Mouse (Mus musculus): Measurements from ENCODE around the gene Tekt2. TPM values are rescaled to one million over a fixed set of nuclear protein-coding genes. Genes with fewer than 3 reads are reported as not detected.

Tekt2 gene
- polyA plus RNA-seq, 1 experiment from 2014 or later: 18.5 TPM

DNA sequence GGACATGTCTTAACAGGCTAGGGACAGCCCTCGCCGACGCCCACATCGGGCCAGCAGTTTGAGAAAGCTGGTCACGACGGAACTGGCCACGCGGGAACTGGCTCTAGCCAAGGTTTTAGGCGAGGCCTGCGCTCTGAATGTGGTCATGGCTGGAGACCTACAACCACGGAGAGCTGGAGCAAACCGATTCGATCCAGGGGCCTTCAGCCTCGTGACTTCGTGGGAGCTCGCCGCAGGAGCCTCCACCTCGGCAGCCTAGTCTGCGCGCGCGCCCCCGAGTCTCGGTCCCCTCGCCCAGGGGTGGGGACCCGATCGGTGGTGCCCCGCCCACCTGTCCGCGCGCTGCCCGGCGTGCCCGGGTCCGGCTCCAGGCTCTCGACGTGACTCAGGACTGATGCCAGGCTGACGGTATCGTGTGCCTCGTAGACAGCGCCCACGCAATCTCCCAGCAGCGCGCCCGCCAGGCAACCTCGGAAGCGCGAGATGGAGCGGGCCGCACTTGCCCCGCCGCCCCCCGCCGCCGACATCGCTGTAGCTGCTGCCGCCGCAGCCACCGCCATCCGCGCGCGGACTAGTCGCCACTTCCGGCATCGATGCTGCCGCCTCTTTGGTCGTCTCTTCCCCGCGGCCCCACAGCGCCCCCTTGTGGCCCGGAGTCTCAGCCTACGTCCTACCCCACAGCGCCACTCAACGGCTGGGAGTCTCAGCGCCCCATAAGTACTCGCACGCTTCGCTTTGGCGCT, 4.2 kb downstream of the Tekt2 start, which contains the start of gene Adprhl2:
Adprhl2 (minus strand) TSS at position 593 of the 743 bp plus-strand sequence.
- peaks cover 38% of the 10 kb centered on the region for H3K4me1 ChIP-seq
- no peaks in the 10 kb centered on the region for H3K9me3 ChIP-seq
- peak within 1 kb of the TSS; percentile 83 for H3K4me3 ChIP-seq
- under 1% methylated on average over 78 of the region's 80 CpGs for WGBS
- H3K4me2 ChIP-seq: peak within 1 kb of the TSS; percentile 85
- H3K9ac ChIP-seq: peak within 1 kb of the TSS; percentile 91
- peaks cover 28% of the 10 kb centered on the region for H3K36me3 ChIP-seq
- ATAC-seq (ENCODE audit: insufficient number of reproducible peaks, insufficient read depth, low FRiP score, low TSS enrichment, low read depth): peak; percentile 59; the same call in 1 of the 2 replicates
- H3K27ac ChIP-seq: peak within 1 kb of the TSS; percentile 71
- H3K27me3 ChIP-seq: peaks cover 13% of the 10 kb centered on the region

- ATAC-seq (ENCODE audit: insufficient number of reproducible peaks, insufficient read depth, low FRiP score, low TSS enrichment, low read depth): no peak
- Histone ChIP-seq H3K27me3 (peaks cover 12% of the 10 kb centered on the region), H3K4me2 (peak overlapping the region; percentile 85; the same call in 1 of the 2 replicates), H3K36me3 (peaks cover 37% of the 10 kb centered on the region), H3K27ac (no peak overlapping the region), H3K4me1 (peaks cover 42% of the 10 kb centered on the region), H3K9me3 (no peaks in the 10 kb centered on the region), H3K9ac (no peak overlapping the region), H3K4me3 (no peak overlapping the region)
- 91% methylated on average over 6 of the region's 6 CpGs for WGBS
Observed at GRCm38 (mm10) chr4:126319806-126320205, 5.7 kb downstream of the Tekt2 start.

DNA sequence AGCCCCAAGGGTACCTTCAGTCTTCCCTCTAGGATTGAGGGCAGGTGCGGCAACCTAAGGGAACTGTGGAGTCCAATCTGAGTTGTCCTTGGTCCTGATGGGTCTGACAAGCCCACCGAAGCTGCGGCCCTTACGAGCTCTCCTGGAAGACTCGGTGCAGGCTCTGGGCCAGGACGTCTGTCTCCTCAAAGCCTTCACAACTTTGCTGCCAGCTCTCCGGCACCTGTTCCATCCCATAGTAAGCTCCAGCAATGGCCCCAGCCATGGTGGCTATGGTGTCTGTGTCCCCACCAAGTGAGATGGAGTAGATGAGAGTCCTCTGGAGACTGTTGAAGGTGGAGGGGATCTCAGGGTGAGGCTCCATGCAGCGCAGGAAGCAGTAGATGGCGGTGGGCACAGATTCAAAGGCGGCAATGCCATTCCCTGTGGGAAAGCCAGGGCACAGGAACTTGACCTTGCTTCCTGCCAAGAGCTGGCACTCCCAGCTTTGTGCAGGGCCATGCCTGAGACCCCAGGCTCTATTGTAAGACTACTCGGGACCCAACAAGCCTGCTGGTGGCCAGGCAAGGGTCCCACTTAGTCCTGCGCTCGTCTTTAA, 8.9 kb downstream of the Tekt2 start:
- H3K27me3 ChIP-seq: no peaks in the 10 kb centered on the region
- H3K4me2 ChIP-seq: no peak overlapping the region
- peaks cover 37% of the 10 kb centered on the region for H3K36me3 ChIP-seq
- ATAC-seq (ENCODE audit: insufficient number of reproducible peaks, insufficient read depth, low FRiP score, low TSS enrichment, low read depth): no peak
- H3K4me3 ChIP-seq: no peak overlapping the region
- H3K9me3 ChIP-seq: no peaks in the 10 kb centered on the region
- 88% methylated on average over 13 of the region's 13 CpGs for WGBS
- peak overlapping the region; percentile 62; the same call in 1 of the 2 replicates for H3K27ac ChIP-seq
- H3K4me1 ChIP-seq: peaks cover 60% of the 10 kb centered on the region
- H3K9ac ChIP-seq: no peak overlapping the region

DNA sequence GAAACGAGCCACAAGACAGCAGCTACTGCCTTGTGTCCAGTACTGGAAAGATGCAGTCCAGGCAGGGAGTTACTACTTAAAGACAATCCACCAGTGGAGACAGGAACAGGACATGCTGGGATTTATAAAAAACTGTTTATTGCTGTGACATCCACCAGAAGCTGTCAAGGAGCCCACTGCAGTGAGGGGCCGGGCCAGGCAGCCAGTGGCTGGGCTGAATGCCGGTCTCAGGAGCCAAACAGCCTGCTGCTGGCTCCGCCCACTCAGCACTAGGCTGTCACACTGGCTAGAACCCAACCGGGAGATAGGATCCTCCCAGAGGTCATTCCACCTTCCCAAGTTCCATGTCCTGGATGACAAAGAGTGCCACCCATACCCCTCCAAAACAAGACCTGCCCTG, 9.6 kb downstream of the Tekt2 start:
- H3K9me3 ChIP-seq: no peaks in the 10 kb centered on the region
- WGBS: 43% methylated on average over 5 of the region's 5 CpGs
- no peaks in the 10 kb centered on the region for H3K27me3 ChIP-seq
- H3K36me3 ChIP-seq: peaks cover 37% of the 10 kb centered on the region
- H3K4me3 ChIP-seq: no peak overlapping the region
- H3K9ac ChIP-seq: no peak overlapping the region
- H3K4me2 ChIP-seq: no peak overlapping the region
- peak overlapping the region; percentile 62 for H3K27ac ChIP-seq
- no peak for ATAC-seq (ENCODE audit: insufficient number of reproducible peaks, insufficient read depth, low FRiP score, low TSS enrichment, low read depth)
- peaks cover 65% of the 10 kb centered on the region for H3K4me1 ChIP-seq

- WGBS: 14% methylated on average over 10 of the region's 10 CpGs
- H3K4me3 ChIP-seq: no peak overlapping the region
- H3K27ac ChIP-seq: peak overlapping the region; percentile 88
- ATAC-seq (ENCODE audit: insufficient number of reproducible peaks, insufficient read depth, low FRiP score, low TSS enrichment, low read depth): peak; percentile 27; the same call in 1 of the 2 replicates
- H3K9ac ChIP-seq: no peak overlapping the region; the same call in 1 of the 2 replicates
- peaks cover 59% of the 10 kb centered on the region for H3K4me1 ChIP-seq
- peak overlapping the region; percentile 33 for H3K4me2 ChIP-seq
- no peaks in the 10 kb centered on the region for H3K27me3 ChIP-seq
- H3K9me3 ChIP-seq: no peaks in the 10 kb centered on the region
- peaks cover 42% of the 10 kb centered on the region for H3K36me3 ChIP-seq
Observed at GRCm38 (mm10) chr4:126314393-126314792, 11.1 kb downstream of the Tekt2 start.

DNA sequence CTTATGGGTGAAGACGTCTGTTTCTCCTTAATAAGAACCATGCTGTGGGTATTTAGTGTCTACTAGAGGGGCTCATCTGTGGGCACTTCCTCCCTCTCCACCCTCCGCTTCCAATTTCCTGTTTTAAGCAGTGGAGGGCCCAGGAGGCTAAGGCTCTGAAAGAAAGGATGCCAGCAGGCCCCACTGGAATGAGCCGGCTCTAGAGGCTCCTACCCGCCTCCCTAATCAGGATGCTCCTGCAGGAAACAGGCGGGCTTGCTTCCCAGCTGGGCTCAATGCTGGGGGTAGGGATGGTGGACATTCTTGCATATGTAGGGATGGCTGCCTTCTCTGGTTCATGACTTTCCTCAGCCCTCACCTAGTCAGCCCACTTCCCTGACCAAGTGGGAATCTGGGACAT, 12.3 kb downstream of the Tekt2 start:
- Histone ChIP-seq H3K4me2 (peak overlapping the region; percentile 7; the same call in 1 of the 2 replicates), H3K9ac (no peak overlapping the region), H3K4me3 (no peak overlapping the region), H3K27ac (peak overlapping the region; percentile 88), H3K36me3 (peaks cover 36% of the 10 kb centered on the region), H3K9me3 (no peaks in the 10 kb centered on the region), H3K27me3 (no peaks in the 10 kb centered on the region), H3K4me1 (peaks cover 63% of the 10 kb centered on the region)
- 20% methylated on average over 5 of the region's 5 CpGs for WGBS
- 0 out of 2 replicates have a peak, but pooled peaks have one; percentile 17 for ATAC-seq (ENCODE audit: insufficient number of reproducible peaks, insufficient read depth, low FRiP score, low TSS enrichment, low read depth)

DNA sequence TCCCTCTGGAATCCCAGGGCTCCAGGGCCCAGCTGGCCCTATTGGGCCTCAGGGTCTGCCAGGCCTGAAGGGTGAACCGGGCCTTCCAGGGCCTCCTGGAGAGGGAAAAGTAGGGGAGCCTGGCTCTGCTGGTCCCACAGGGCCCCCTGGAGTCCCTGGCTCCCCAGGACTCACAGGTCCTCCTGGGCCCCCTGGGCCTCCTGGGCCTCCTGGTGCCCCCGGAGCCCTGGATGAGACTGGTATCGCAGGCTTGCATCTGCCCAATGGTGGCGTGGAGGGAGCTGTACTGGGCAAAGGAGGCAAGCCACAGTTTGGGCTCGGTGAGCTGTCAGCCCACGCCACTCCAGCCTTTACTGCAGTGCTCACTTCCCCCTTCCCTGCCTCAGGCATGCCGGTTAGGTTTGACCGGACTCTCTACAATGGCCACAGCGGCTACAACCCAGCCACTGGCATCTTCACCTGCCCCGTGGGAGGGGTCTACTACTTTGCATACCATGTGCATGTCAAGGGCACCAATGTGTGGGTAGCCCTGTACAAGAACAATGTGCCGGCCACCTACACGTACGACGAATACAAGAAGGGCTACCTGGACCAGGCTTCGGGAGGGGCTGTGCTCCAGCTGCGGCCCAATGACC, 13.8 kb downstream of the Tekt2 start:
- H3K9ac ChIP-seq: no peak overlapping the region
- H3K27ac ChIP-seq: peak overlapping the region; percentile 88; the same call in 1 of the 2 replicates
- 92% methylated on average over 16 of the region's 16 CpGs for WGBS
- H3K4me1 ChIP-seq: peaks cover 63% of the 10 kb centered on the region
- H3K27me3 ChIP-seq: no peaks in the 10 kb centered on the region
- H3K4me3 ChIP-seq: no peak overlapping the region
- H3K4me2 ChIP-seq: no peak overlapping the region
- H3K9me3 ChIP-seq: no peaks in the 10 kb centered on the region
- no peak for ATAC-seq (ENCODE audit: insufficient number of reproducible peaks, insufficient read depth, low FRiP score, low TSS enrichment, low read depth)
- peaks cover 21% of the 10 kb centered on the region for H3K36me3 ChIP-seq

DNA sequence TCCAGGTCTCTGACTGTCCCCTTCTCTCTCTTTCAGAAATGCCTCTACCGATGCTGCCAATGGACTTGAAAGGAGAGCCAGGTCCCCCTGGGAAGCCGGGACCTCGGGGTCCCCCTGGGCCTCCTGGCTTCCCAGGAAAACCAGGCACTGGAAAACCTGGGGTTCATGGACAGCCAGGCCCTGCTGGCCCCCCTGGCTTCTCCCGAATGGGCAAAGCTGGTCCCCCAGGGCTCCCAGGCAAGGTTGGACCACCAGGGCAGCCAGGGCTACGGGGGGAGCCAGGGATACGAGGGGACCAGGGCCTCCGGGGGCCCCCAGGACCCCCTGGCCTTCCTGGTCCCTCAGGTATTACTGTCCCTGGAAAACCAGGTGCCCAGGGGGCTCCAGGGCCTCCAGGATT, 15.1 kb downstream of the Tekt2 start:
- Histone ChIP-seq H3K4me2 (no peak overlapping the region), H3K9me3 (peaks cover 4% of the 10 kb centered on the region; the same call in 1 of the 2 replicates), H3K36me3 (peaks cover 7% of the 10 kb centered on the region), H3K9ac (no peak overlapping the region), H3K27ac (no peak overlapping the region), H3K4me3 (no peak overlapping the region), H3K4me1 (peaks cover 52% of the 10 kb centered on the region), H3K27me3 (no peaks in the 10 kb centered on the region)
- 70% methylated on average over 7 of the region's 7 CpGs for WGBS
- no peak for ATAC-seq (ENCODE audit: insufficient number of reproducible peaks, insufficient read depth, low FRiP score, low TSS enrichment, low read depth)

DNA sequence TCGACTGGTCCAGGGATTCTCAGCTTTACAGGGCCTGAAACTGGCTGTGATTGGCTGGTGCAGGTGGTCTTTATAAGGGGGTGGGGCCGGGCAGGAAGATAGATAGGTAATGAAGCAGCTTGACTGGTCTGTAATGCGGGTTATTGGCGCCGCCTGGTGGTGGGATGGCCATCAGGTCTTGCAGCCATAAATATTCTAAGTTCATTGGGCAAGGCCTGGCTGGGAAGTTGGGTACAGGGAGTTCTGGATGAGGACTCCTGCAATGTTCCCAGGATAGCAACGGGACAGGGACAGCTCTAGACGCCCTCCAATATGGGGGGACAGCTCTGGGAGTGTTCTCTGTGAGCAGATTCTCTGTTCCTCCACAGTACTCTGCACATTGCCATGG, 15.6 kb downstream of the Tekt2 start:
- Histone ChIP-seq H3K4me3 (peak overlapping the region; percentile 18; the same call in 1 of the 2 replicates), H3K36me3 (peaks cover 7% of the 10 kb centered on the region; the same call in 1 of the 2 replicates), H3K4me1 (peaks cover 49% of the 10 kb centered on the region), H3K27ac (no peak overlapping the region), H3K9ac (0 out of 2 replicates have a peak overlapping the region, but pooled peaks have one; percentile 40), H3K9me3 (peaks cover 4% of the 10 kb centered on the region; the same call in 1 of the 2 replicates), H3K4me2 (peak overlapping the region; percentile 52), H3K27me3 (no peaks in the 10 kb centered on the region)
- 1% methylated on average over 7 of the region's 7 CpGs for WGBS
- ATAC-seq (ENCODE audit: insufficient number of reproducible peaks, insufficient read depth, low FRiP score, low TSS enrichment, low read depth): peak; percentile 48; the same call in 1 of the 2 replicates

GRCm38 (mm10) chr4:126309211-126309921, 16.1 kb downstream of the Tekt2 start:
- H3K9me3 ChIP-seq: peaks cover 4% of the 10 kb centered on the region; the same call in 1 of the 2 replicates
- H3K4me2 ChIP-seq: peak overlapping the region; percentile 52
- peaks cover 44% of the 10 kb centered on the region for H3K4me1 ChIP-seq
- H3K36me3 ChIP-seq: peaks cover 7% of the 10 kb centered on the region; the same call in 1 of the 2 replicates
- WGBS: 18% methylated on average over 20 of the region's 20 CpGs
- H3K9ac ChIP-seq: peak overlapping the region; percentile 40
- H3K27me3 ChIP-seq: no peaks in the 10 kb centered on the region
- no peak overlapping the region for H3K27ac ChIP-seq
- no peak; the same call in 1 of the 2 replicates for ATAC-seq (ENCODE audit: insufficient number of reproducible peaks, insufficient read depth, low FRiP score, low TSS enrichment, low read depth)
- peak overlapping the region; percentile 18; the same call in 1 of the 2 replicates for H3K4me3 ChIP-seq

DNA sequence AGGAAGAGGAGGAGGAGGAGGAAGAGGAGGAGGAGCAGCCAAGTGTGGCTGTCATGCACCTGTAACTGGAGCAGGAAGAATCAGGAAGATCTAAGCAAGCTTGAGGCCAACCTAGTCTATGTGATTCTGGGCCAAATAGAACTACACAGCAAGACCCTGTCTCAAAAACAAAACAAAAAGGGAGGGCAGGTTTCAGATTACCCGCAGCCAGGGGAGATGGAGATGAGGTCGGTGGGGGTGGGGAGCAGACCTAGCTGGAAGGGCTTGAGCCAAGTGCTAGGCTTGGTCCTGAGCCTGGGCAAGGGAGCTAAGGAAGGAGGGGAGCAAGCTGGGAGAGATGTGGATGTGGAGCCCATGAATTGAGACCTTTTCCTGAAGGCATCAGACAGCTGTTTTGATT, 18.7 kb downstream of the Tekt2 start:
- peaks cover 26% of the 10 kb centered on the region for H3K4me1 ChIP-seq
- no peak overlapping the region for H3K4me2 ChIP-seq
- H3K27ac ChIP-seq: no peak overlapping the region
- H3K27me3 ChIP-seq: peaks cover 15% of the 10 kb centered on the region
- H3K9me3 ChIP-seq: peaks cover 4% of the 10 kb centered on the region; the same call in 1 of the 2 replicates
- H3K9ac ChIP-seq: no peak overlapping the region
- H3K36me3 ChIP-seq: peaks cover 11% of the 10 kb centered on the region; the same call in 1 of the 2 replicates
- no peak overlapping the region for H3K4me3 ChIP-seq
- 5% methylated on average over 2 of the region's 2 CpGs for WGBS
- no peak for ATAC-seq (ENCODE audit: insufficient number of reproducible peaks, insufficient read depth, low FRiP score, low TSS enrichment, low read depth)

Measured in embryonic facial prominence, embryonic 13.5 days (tissue).